Mouse (Mus musculus): Measurements from ENCODE around the gene Eid1. TPM values are rescaled to one million over a fixed set of nuclear protein-coding genes. Genes with fewer than 3 reads are reported as not detected.

Eid1 gene
- 345 and 361 TPM in 2 replicates for polyA plus RNA-seq (2016; fragmentation: Nextera tagmentation; extraction: Ambion mirVana)

DNA sequence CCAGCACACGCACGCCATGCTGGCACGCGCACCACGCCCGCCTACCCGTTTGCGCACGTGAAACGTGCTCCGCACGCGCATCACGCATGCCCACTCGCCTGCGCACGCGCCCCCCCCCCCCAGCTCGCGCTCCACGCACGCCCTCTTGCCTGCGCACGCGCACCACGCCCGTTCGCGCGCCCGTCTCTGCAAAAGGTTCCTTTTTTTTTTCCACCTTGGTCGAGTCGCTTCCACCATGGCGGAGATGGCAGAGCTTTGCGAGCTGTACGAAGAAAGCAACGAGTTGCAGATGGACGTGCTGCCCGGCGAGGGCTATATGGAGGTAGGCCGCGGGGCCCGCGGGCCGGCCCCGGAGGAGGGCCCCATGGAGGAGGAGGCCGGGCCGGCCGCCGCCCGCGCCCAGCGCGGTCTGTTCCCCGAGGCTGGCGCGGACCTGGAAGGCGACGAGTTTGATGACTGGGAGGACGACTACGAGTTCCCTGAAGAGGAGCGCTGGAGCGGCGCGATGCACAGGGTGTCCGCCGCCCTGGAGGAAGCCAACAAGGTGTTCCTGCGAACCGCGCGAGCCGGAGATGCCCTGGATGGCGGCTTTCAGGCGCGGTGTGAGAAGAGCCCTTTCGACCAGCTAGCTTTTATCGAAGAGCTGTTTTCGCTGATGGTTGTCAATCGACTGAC lies at the start of gene Eid1:
Gene Eid1 (plus strand): TSS at position 139 of the 675 bp plus-strand sequence.
- under 1% methylated on average over 58 of the region's 79 CpGs for WGBS
- Histone ChIP-seq H3K4me1 (peaks cover 9% of the 10 kb centered on the region), H3K4me3 (peak within 1 kb of the TSS; percentile 73), H3K36me3 (no peaks in the 10 kb centered on the region), H3K9me3 (no peaks in the 10 kb centered on the region), H3K27ac (peak within 1 kb of the TSS; percentile 95), H3K9ac (peak within 1 kb of the TSS; percentile 86), H3K27me3 (no peaks in the 10 kb centered on the region), H3K4me2 (replicated peaks) (peak within 1 kb of the TSS; percentile 63)
- ATAC-seq (ENCODE audit: insufficient number of reproducible peaks, insufficient read depth, low FRiP score, low TSS enrichment), result peak; percentile 82

DNA sequence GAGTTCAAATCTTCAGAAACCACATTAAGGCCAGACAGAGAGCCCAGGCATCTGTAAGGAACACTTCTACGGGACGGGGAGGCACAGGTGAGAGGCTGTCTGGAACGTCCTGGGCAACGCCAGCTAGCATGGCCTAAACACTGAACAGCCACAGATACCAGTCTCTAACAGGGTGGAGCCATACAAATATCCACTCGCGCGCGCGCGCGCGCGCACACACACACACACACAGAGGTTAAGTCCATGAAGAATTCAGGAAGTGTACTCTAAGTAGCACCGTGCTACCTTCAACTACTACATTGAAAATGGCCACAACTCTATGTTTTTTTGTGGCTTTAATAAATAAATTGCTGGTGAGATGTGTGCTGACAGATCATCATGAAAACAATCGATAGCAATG lies 49.7 kb upstream of the Eid1 start:
- H3K4me1 ChIP-seq, result peaks cover 18% of the 10 kb centered on the region
- H3K36me3 ChIP-seq, result peaks cover 16% of the 10 kb centered on the region
- WGBS, result 90% methylated on average over 15 of the region's 15 CpGs
- no peak overlapping the region for H3K27ac ChIP-seq
- no peak for ATAC-seq (ENCODE audit: insufficient number of reproducible peaks, insufficient read depth, low FRiP score, low TSS enrichment)
- 0 out of 2 replicates have a peak overlapping the region, but pooled peaks have one; percentile 84 for H3K4me3 ChIP-seq
- H3K9ac ChIP-seq, result no peak overlapping the region
- H3K4me2 ChIP-seq (replicated peaks), result peak overlapping the region; percentile 61
- no peaks in the 10 kb centered on the region for H3K27me3 ChIP-seq
- H3K9me3 ChIP-seq, result no peaks in the 10 kb centered on the region

- no peak overlapping the region for H3K27ac ChIP-seq
- peak overlapping the region; percentile 61 for H3K4me2 ChIP-seq (replicated peaks)
- H3K27me3 ChIP-seq, result no peaks in the 10 kb centered on the region
- WGBS, result 15% methylated on average over 9 of the region's 9 CpGs
- H3K9ac ChIP-seq, result peak overlapping the region; percentile 77
- H3K4me3 ChIP-seq, result peak overlapping the region; percentile 84
- H3K4me1 ChIP-seq, result peaks cover 18% of the 10 kb centered on the region
- H3K9me3 ChIP-seq, result no peaks in the 10 kb centered on the region
- no peak for ATAC-seq (ENCODE audit: insufficient number of reproducible peaks, insufficient read depth, low FRiP score, low TSS enrichment)
- peaks cover 11% of the 10 kb centered on the region for H3K36me3 ChIP-seq
Measured at GRCm38 (mm10) chr2:125624127-125624685, 48.7 kb upstream of the Eid1 start.

GRCm38 (mm10) chr2:125624837-125625351 lies 48.0 kb upstream of the Eid1 start, which contains the start of gene Cep152:
Cep152 (minus strand) TSS chr2:125625113.
- peak within 1 kb of the TSS; percentile 77 for H3K9ac ChIP-seq
- peaks cover 5% of the 10 kb centered on the region for H3K36me3 ChIP-seq
- H3K4me2 ChIP-seq (replicated peaks), result peak within 1 kb of the TSS; percentile 61
- H3K27ac ChIP-seq, result 0 out of 2 replicates have a peak within 1 kb of the TSS, but pooled peaks have one; percentile 30
- peak; percentile 94 for ATAC-seq (ENCODE audit: insufficient number of reproducible peaks, insufficient read depth, low FRiP score, low TSS enrichment)
- peaks cover 18% of the 10 kb centered on the region for H3K4me1 ChIP-seq
- under 1% methylated on average over 50 of the region's 50 CpGs for WGBS
- no peaks in the 10 kb centered on the region for H3K27me3 ChIP-seq
- peak within 1 kb of the TSS; percentile 84 for H3K4me3 ChIP-seq
- no peaks in the 10 kb centered on the region for H3K9me3 ChIP-seq

DNA sequence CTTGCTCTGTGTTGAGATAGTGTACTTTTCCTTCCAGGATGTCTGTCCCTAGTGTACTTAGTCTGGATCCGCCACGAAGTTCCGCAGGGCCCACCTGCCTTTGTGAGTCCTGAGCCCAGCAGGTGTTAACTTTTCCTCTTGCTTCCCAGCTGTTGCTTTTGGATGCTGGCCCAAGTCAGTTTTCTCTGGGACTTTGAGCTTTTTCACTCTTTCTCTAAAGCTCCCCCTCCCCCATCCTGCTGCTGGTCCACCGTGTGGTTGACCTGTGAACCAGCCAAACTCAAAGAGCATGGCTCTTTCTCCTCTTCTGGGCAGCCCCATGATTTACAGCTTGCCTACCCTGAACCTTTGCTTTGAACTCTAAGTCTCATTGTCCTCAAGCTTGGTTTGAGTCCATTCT lies 46.4 kb upstream of the Eid1 start:
- H3K4me3 ChIP-seq, result no peak overlapping the region
- no peak overlapping the region for H3K4me2 ChIP-seq (replicated peaks)
- no peak for ATAC-seq (ENCODE audit: insufficient number of reproducible peaks, insufficient read depth, low FRiP score, low TSS enrichment)
- no peaks in the 10 kb centered on the region for H3K9me3 ChIP-seq
- peaks cover 13% of the 10 kb centered on the region for H3K4me1 ChIP-seq
- WGBS, result 80% methylated on average over 4 of the region's 4 CpGs
- no peak overlapping the region for H3K27ac ChIP-seq
- no peaks in the 10 kb centered on the region for H3K36me3 ChIP-seq
- H3K27me3 ChIP-seq, result no peaks in the 10 kb centered on the region
- H3K9ac ChIP-seq, result no peak overlapping the region

DNA sequence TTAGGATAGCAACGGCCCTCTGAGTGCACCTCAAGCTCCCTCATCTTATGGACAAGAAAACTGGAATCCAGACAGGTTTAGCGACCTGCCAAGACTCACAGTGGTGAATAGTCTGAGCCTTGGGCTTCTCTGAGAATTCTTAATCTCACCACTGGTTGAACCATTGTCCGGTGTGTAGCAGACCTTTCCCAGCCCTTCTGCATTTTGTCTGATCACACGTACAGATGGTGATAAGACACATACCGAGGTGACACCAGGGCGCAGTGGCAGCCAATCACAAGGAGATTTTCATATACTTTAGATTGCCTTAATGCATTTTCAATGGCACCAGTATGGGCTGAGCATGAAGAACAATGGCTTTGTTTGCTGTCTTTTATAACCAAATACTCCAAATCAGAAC lies 44.4 kb upstream of the Eid1 start:
- H3K27ac ChIP-seq, result no peak overlapping the region
- H3K9me3 ChIP-seq, result no peaks in the 10 kb centered on the region
- no peak overlapping the region for H3K4me3 ChIP-seq
- no peaks in the 10 kb centered on the region for H3K36me3 ChIP-seq
- peaks cover 9% of the 10 kb centered on the region for H3K4me1 ChIP-seq
- 82% methylated on average over 6 of the region's 6 CpGs for WGBS
- no peak overlapping the region for H3K9ac ChIP-seq
- no peak for ATAC-seq (ENCODE audit: insufficient number of reproducible peaks, insufficient read depth, low FRiP score, low TSS enrichment)
- H3K27me3 ChIP-seq, result no peaks in the 10 kb centered on the region
- H3K4me2 ChIP-seq (replicated peaks), result no peak overlapping the region

DNA sequence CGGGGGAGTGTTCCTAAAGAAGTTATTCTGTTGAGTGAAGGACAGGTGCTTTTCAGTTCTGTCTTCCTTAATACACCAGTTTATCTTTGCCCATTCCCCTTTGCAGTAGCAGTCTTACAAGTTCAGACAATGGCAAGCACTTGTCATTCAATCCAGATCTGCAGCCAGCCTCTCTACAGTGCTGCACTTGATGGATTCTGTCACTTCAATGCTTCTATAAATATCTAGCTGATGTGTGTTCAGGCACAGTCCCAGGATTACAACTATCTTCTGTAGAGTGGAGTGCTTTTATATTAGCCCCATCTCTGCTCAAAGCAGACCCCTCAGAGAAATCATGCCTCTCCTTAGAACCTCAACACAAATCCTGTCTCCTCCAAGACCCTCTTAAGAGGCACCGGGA lies 42.9 kb upstream of the Eid1 start:
- no peak overlapping the region for H3K4me2 ChIP-seq (replicated peaks)
- H3K9me3 ChIP-seq, result no peaks in the 10 kb centered on the region
- ATAC-seq (ENCODE audit: insufficient number of reproducible peaks, insufficient read depth, low FRiP score, low TSS enrichment), result no peak
- H3K4me3 ChIP-seq, result no peak overlapping the region
- H3K9ac ChIP-seq, result no peak overlapping the region
- no peaks in the 10 kb centered on the region for H3K36me3 ChIP-seq
- no peaks in the 10 kb centered on the region for H3K27me3 ChIP-seq
- no peaks in the 10 kb centered on the region for H3K4me1 ChIP-seq
- WGBS, result 96% methylated on average over 2 of the region's 2 CpGs
- H3K27ac ChIP-seq, result no peak overlapping the region

- Histone ChIP-seq H3K9me3 (no peaks in the 10 kb centered on the region), H3K27me3 (no peaks in the 10 kb centered on the region), H3K27ac (no peak overlapping the region), H3K36me3 (no peaks in the 10 kb centered on the region), H3K4me1 (no peaks in the 10 kb centered on the region), H3K4me3 (no peak overlapping the region), H3K9ac (no peak overlapping the region), H3K4me2 (replicated peaks) (no peak overlapping the region)
- 63% methylated on average over 7 of the region's 7 CpGs for WGBS
- no peak for ATAC-seq (ENCODE audit: insufficient number of reproducible peaks, insufficient read depth, low FRiP score, low TSS enrichment)
Measured at GRCm38 (mm10) chr2:125637331-125637730, 35.6 kb upstream of the Eid1 start.

DNA sequence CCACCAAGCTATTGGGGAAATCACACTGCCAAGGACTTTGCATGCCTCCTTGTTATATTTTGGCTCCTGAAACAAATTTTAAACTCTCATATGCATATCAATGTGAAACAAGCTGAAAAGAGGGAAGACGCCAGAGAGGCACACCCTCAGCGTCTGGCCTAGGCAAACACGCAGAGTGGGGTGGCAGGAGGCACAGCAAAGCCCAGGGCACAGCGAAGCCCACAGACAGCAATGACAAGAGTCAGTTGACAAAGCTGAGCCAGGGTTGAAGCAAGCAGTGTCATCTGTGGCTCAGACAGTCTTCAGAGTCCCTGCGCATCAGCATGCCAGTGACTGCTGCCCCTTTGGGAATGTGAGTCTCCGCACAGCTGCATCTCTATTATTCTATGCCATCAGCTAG lies 28.0 kb upstream of the Eid1 start:
- no peak for ATAC-seq (ENCODE audit: insufficient number of reproducible peaks, insufficient read depth, low FRiP score, low TSS enrichment)
- H3K27ac ChIP-seq, result no peak overlapping the region

DNA sequence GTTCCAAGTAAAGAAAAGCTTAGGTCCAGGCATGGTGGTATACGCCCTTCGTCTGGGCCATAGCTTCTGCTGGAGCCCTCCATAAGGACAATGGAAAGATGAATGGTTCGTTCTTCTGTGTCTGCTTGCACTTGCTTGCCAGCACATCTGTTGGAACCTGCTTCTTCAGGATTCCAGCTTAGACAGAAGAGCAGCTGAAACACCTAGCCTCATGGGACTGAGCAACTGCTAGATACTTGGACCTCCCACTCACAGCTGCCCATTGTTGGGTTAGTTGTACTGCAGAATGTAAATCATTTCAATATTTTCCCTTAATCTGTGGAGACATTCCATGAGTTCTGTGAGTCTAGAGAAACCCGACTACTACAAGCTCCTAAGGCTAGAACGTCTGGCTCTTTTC lies 22.9 kb upstream of the Eid1 start:
- ATAC-seq (ENCODE audit: insufficient number of reproducible peaks, insufficient read depth, low FRiP score, low TSS enrichment), result no peak
- no peaks in the 10 kb centered on the region for H3K27me3 ChIP-seq
- no peaks in the 10 kb centered on the region for H3K9me3 ChIP-seq
- H3K4me3 ChIP-seq, result no peak overlapping the region
- no peaks in the 10 kb centered on the region for H3K4me1 ChIP-seq
- WGBS, result 79% methylated on average over 5 of the region's 5 CpGs
- H3K36me3 ChIP-seq, result no peaks in the 10 kb centered on the region
- no peak overlapping the region for H3K9ac ChIP-seq
- H3K4me2 ChIP-seq (replicated peaks), result no peak overlapping the region
- no peak overlapping the region for H3K27ac ChIP-seq

More for the DNA sequence above, 28.0 kb upstream of the Eid1 start:
- WGBS, result 86% methylated on average over 6 of the region's 6 CpGs
- Histone ChIP-seq H3K4me2 (replicated peaks) (no peak overlapping the region), H3K36me3 (no peaks in the 10 kb centered on the region), H3K4me1 (no peaks in the 10 kb centered on the region), H3K4me3 (no peak overlapping the region), H3K9ac (no peak overlapping the region), H3K27me3 (no peaks in the 10 kb centered on the region), H3K9me3 (no peaks in the 10 kb centered on the region)

GRCm38 (mm10) chr2:125650742-125651352 lies 22.0 kb upstream of the Eid1 start:
- H3K4me2 ChIP-seq (replicated peaks), result no peak overlapping the region
- WGBS, result 92% methylated on average over 14 of the region's 14 CpGs
- no peak overlapping the region for H3K4me3 ChIP-seq
- ATAC-seq (ENCODE audit: insufficient number of reproducible peaks, insufficient read depth, low FRiP score, low TSS enrichment), result no peak
- no peaks in the 10 kb centered on the region for H3K27me3 ChIP-seq
- H3K4me1 ChIP-seq, result no peaks in the 10 kb centered on the region
- no peaks in the 10 kb centered on the region for H3K36me3 ChIP-seq
- no peak overlapping the region for H3K27ac ChIP-seq
- no peak overlapping the region for H3K9ac ChIP-seq
- no peaks in the 10 kb centered on the region for H3K9me3 ChIP-seq

DNA sequence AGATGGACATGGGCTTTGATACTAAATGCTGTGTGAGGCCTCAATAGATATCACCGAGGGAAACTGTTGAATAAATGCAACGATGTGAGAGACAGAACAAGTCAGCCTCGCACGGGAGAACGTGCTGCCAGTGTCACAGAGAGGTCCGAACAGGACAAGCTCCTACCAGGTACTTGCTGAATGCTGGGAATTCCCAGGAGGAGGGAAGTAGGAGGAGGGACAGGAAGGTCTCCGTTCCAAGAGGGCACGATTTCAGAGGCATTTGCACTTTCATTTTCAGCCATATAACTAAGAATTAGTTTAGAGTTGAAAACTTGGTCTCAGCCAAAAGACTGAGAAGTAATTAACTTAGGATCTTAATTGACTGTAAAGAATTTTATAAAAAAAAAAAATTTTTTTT lies 21.3 kb upstream of the Eid1 start:
- Histone ChIP-seq H3K4me3 (no peak overlapping the region), H3K27ac (no peak overlapping the region), H3K27me3 (no peaks in the 10 kb centered on the region), H3K4me2 (replicated peaks) (no peak overlapping the region), H3K9ac (no peak overlapping the region), H3K36me3 (no peaks in the 10 kb centered on the region), H3K9me3 (no peaks in the 10 kb centered on the region), H3K4me1 (no peaks in the 10 kb centered on the region)
- no peak for ATAC-seq (ENCODE audit: insufficient number of reproducible peaks, insufficient read depth, low FRiP score, low TSS enrichment)
- WGBS, result 81% methylated on average over 8 of the region's 8 CpGs

Data from embryonic facial prominence, embryonic 12.5 days (tissue).